Mouse (Mus musculus) gastrocnemius, postnatal 10 days (tissue): Measurements from ENCODE around the gene Atxn10. TPM values are rescaled to one million over a fixed set of nuclear protein-coding genes. Genes with fewer than 3 reads are reported as not detected.

ENCODE experiments used
- DNase-seq: peaks from one replicate; pipeline ENCODE4 v3.0.0; 2021; ENCODE audit warnings: mixed read lengths
- total RNA-seq, 2 experiments: library from RNA; stranded (reverse); gene quantifications; 2 replicates each; pipeline ENCODE4 v1.2.3; 2021

The Atxn10 gene
- total RNA-seq, 2 experiments from 2014 or later: 69.7 to 78.9 TPM

- peak; percentile 40 for DNase-seq
Observed at GRCm38 (mm10) chr15:85403256-85403731, 67.2 kb downstream of the Atxn10 start.

DNA sequence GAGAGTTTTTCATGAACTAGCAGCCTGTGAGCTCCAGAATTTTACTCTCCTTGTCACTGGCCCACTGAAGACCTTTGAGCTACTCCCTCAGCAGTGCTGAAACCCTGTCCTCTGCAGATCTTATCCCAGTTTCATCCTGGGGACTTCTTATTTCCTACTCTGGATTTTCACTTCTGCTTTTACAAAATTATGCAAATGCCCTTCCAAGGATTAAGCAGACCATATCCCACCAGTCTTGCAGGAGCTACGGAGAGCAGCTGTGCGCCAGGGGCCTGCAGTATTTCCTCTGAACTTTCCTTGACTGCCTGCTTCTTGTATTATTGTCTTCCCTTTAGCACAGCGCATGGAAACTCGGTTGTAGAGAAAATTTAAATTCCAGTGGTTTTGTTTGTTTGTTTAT lies 68.7 kb downstream of the Atxn10 start:
- DNase-seq: no peak

- no peak for DNase-seq
Observed at GRCm38 (mm10) chr15:85405567-85405966, 69.5 kb downstream of the Atxn10 start.

DNA sequence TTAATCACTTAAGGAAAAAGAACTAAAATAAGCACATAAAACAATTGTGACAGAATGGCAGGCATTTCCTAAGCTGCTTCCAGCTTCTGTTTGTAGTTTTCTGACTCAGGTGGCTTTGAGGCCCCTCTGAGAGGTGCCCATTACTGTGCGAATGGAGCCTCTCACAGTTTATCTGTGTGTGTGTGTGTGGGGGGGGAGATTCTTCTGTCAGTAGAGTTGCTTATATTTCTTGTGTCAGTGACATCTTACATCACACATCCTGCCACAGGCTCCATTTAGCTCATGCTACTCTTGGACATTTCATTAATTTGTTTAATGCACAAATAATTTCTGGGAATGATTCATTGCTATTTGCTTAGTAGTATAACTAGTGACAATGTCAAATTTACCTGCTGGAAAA lies 70.8 kb downstream of the Atxn10 start:
- no peak for DNase-seq

- no peak for DNase-seq
Observed at GRCm38 (mm10) chr15:85407342-85407741, 71.3 kb downstream of the Atxn10 start.

- no peak for DNase-seq
Observed at GRCm38 (mm10) chr15:85408790-85409189, 72.7 kb downstream of the Atxn10 start.

- no peak for DNase-seq
Observed at GRCm38 (mm10) chr15:85409245-85409783, 73.3 kb downstream of the Atxn10 start.

- no peak for DNase-seq
Observed at GRCm38 (mm10) chr15:85409836-85410235, 73.8 kb downstream of the Atxn10 start.

GRCm38 (mm10) chr15:85414620-85415019 lies 78.6 kb downstream of the Atxn10 start:
- no peak for DNase-seq

DNA sequence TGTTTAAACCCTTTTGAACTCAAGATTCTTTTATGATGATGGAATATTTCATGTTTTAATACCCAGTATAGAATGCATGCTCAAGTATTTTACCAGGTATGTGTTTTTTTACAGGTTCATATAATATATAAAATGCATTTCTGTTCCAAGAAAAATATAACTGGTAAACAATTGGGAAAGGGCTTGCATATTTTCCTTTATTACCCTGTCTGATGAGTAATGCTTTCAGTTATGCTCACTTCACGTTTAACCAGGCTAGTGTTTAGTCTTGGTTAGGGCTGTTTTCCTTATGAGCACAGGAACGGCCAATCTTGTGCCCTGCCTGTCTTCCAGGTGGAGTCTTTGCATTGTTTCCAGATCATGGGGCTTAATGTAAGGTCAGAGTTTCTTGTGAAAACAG lies 84.6 kb downstream of the Atxn10 start:
- DNase-seq: no peak

- no peak for DNase-seq
Observed at GRCm38 (mm10) chr15:85424197-85424596, 88.2 kb downstream of the Atxn10 start.

DNA sequence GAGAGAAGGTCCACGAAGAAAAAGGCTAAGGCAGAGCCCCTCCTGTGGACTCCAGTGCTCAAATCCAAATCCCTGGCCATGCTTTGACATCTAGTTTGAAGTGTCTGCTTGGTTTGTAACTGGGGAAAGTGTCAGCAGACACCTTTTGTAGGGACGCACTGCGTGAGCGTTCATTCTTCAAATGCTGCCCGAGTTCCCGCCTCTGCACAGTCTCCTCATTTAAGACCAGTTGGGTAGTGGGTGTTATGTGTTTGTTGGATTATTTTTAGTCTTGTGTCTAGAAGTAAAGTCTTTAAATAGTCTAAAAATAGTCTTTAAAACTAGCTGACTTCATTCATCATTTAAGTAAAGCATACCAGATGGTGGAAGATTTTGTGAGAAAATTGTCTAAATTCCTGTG lies 92.1 kb downstream of the Atxn10 start:
- no peak for DNase-seq

DNA sequence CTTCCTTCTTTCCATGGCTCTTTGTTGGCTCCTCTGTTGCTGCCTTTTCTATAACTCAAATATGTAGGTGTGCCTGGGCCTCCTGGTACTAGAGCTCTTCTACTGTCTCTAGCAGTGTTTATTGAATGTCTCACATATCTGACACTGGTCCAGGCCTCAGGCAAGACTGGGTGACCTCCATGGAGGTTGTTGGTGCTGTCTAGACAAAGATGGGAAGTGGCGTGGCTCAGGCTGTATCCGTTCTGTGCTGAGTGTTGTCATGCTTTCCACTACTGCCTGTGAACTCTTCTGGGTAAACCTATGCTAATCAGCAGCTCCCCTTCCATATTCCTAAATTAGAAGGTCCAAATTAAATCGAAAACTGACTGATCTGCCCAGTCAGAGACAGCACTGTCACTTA lies 106.5 kb downstream of the Atxn10 start:
- no peak for DNase-seq

GRCm38 (mm10) chr15:85446652-85447051 lies 110.6 kb downstream of the Atxn10 start:
- no peak for DNase-seq

GRCm38 (mm10) chr15:85456891-85457290 lies 120.8 kb downstream of the Atxn10 start:
- DNase-seq: no peak

DNA sequence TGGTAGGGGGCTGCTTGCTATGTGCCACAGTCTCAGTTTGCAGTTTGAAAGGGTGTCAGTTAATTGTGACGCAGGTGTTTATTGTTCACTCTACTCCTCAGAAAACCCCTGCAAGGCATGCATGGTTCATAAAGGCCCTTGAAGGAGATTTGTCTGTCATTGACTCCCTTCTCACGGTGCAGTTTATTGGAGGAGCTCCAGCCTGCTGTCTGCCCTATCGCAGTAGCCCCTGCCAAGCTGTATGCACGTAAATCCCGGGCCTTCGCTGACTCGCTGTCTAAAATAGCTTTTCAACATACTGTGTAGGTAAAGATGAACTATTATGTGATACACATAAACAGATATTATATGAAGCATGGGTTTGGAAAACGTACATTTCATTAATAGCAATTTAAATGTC lies 121.8 kb downstream of the Atxn10 start:
- DNase-seq: no peak

GRCm38 (mm10) chr15:85458631-85459082 lies 122.6 kb downstream of the Atxn10 start:
- no peak for DNase-seq

DNA sequence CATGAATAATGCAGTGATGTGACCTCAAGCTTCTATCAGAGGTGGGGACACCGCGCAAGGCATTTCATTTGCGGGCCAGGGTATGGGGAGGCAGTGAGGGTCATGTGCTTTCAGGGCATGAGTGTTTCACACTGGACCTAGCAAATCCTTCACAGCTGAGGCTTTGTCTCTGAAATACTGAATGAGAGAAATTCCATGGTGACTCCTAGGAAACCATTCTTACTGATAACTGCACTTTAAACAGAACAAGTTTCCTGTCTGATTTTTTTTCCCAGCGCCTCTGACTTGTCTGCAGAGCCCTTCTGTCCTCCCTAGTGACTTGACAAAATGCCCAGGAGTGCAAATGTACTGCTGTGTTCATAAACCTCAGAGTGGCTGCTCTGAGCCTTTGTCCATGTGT lies 125.5 kb downstream of the Atxn10 start:
- no peak for DNase-seq

DNA sequence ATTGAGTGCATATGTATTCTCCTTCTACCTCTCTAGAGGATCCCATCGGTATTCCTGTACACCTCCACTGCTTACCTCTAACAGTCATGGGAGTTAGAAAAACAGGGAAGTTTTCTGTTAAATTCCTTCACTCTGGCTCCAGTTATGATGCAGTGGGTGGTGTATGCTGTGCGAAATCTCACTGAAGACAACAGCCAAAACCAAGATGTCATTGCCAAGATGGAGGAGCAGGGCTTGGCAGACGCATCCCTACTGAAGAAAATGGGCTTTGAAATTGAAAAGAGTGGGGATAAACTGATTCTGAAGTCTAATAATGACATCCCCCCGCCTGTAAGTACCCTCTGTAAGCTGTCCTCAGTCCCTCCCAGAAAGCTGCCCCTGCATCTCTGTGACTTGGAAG lies 126.1 kb downstream of the Atxn10 start:
- no peak for DNase-seq

DNA sequence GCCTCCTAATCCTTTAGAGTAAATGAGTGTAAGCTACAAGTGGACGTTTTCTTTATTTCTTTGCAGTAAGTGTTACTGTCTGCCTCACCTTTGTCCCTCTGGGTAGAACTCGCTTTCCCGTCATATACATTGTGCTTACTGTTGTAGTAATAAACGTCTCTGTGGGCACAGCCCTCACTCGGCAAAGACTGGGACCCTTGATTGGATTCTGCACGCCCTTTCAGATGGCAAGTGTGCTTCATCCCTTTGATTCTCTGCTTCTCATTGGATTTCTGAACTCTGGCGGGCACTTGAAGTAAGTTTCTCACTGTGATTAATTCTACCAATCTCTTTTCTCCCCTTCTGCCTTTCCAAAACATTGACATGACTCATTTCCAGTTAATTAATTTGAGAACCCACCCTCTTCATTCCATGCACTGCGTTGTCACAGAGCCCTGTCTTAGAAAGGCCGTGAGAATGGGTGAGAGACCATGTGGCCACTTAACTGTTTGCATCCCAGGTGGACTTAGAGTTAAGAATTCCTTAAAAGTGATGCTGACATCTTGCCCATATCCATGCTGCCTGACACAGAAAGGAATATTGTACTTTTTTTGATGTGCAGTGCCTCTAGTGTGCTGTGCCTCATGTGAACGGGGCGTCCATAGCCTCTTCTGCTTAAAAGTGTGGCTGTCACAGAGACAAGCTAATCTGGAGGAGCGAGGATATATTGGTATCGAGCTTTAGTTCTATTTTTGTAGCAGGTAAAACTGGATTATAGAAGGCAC lies 127.2 kb downstream of the Atxn10 start:
- no peak for DNase-seq

DNA sequence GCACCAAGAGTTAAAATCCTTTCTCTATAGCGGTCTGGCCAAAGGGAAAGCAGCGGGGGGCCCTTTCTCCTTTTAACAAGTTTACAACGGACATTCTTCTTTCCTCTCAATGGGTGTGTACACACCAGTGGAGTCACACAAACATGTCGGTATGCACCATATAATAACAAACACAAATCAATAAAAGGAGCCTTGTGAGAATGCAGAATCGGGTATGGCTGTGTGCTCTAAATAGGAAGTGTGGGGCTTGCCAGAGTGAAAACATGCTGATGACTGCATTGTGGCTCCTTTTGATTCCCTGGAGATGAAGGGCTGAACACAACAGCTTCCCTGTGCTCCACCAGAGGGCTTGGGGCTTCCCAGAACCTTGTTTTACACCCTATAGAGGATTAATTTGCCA lies 128.1 kb downstream of the Atxn10 start:
- no peak for DNase-seq

GRCm38 (mm10) chr15:85464823-85465565 lies 128.9 kb downstream of the Atxn10 start:
- no peak for DNase-seq

- DNase-seq: no peak
Observed at GRCm38 (mm10) chr15:85466456-85467067, 130.5 kb downstream of the Atxn10 start.
